Mouse (Mus musculus): ENCODE data around the gene R3hdm2. TPM values are rescaled to one million over a fixed set of nuclear protein-coding genes. Genes with fewer than 3 reads are reported as not detected.

Gene R3hdm2
- polyA plus RNA-seq, 1 experiment from 2014 or later, result 33.3 TPM

GRCm38 (mm10) chr10:127527481-127527880, 147.4 kb downstream of the R3hdm2 start:
- H3K36me3 ChIP-seq, result no peaks in the 10 kb centered on the region
- 2% methylated on average over 17 of the region's 17 CpGs for WGBS
- H3K27ac ChIP-seq (replicated peaks), result peak overlapping the region; percentile 92
- H3K9ac ChIP-seq, result peak overlapping the region; percentile 86
- H3K27me3 ChIP-seq, result peaks cover 79% of the 10 kb centered on the region
- no peaks in the 10 kb centered on the region for H3K9me3 ChIP-seq
- H3K4me2 ChIP-seq, result peak overlapping the region; percentile 81
- H3K4me3 ChIP-seq, result peak overlapping the region; percentile 69
- peaks cover 83% of the 10 kb centered on the region for H3K4me1 ChIP-seq (replicated peaks)
- ATAC-seq (ENCODE audit: low read depth), result peak; percentile 32

- H3K9me3 ChIP-seq, result no peaks in the 10 kb centered on the region
- H3K36me3 ChIP-seq, result no peaks in the 10 kb centered on the region
- H3K9ac ChIP-seq, result peak overlapping the region; percentile 86
- ATAC-seq (ENCODE audit: low read depth), result peak; percentile 15; the same call in 1 of the 2 replicates
- peak overlapping the region; percentile 92 for H3K27ac ChIP-seq (replicated peaks)
- H3K4me2 ChIP-seq, result peak overlapping the region; percentile 81
- H3K4me3 ChIP-seq, result peak overlapping the region; percentile 69
- peaks cover 100% of the 10 kb centered on the region for H3K4me1 ChIP-seq (replicated peaks)
- peaks cover 91% of the 10 kb centered on the region for H3K27me3 ChIP-seq
- under 1% methylated on average over 21 of the region's 25 CpGs for WGBS
Measured at GRCm38 (mm10) chr10:127530945-127531344, 150.8 kb downstream of the R3hdm2 start.

- Histone ChIP-seq H3K4me3 (peak overlapping the region; percentile 69), H3K27me3 (peaks cover 87% of the 10 kb centered on the region), H3K9me3 (no peaks in the 10 kb centered on the region), H3K36me3 (no peaks in the 10 kb centered on the region), H3K27ac (replicated peaks) (peak overlapping the region; percentile 92), H3K4me2 (peak overlapping the region; percentile 81), H3K9ac (peak overlapping the region; percentile 86), H3K4me1 (replicated peaks) (peaks cover 100% of the 10 kb centered on the region)
- 0% methylated on average over 4 of the region's 4 CpGs for WGBS
- no peak for ATAC-seq (ENCODE audit: low read depth)
Measured at GRCm38 (mm10) chr10:127531548-127531947, 151.4 kb downstream of the R3hdm2 start.

- Histone ChIP-seq H3K9ac (peak within 1 kb of the TSS; percentile 86), H3K4me3 (peak within 1 kb of the TSS; percentile 69), H3K4me1 (replicated peaks) (peaks cover 85% of the 10 kb centered on the region), H3K27ac (replicated peaks) (peak within 1 kb of the TSS; percentile 92), H3K36me3 (peaks cover 12% of the 10 kb centered on the region), H3K27me3 (peaks cover 61% of the 10 kb centered on the region), H3K4me2 (peak within 1 kb of the TSS; percentile 81), H3K9me3 (no peaks in the 10 kb centered on the region)
- under 1% methylated on average over 42 of the region's 78 CpGs for WGBS
- ATAC-seq (ENCODE audit: low read depth), result peak; percentile 17; the same call in 1 of the 2 replicates
Measured at GRCm38 (mm10) chr10:127534036-127534928, 154.2 kb downstream of the R3hdm2 start, which contains the start of gene Nxph4. Gene Nxph4 (minus strand): TSS chr10:127534559.

- H3K4me1 ChIP-seq (replicated peaks), result peaks cover 78% of the 10 kb centered on the region
- H3K4me2 ChIP-seq, result peak overlapping the region; percentile 81
- ATAC-seq (ENCODE audit: low read depth), result 0 out of 2 replicates have a peak, but pooled peaks have one; percentile 1
- H3K27ac ChIP-seq (replicated peaks), result peak overlapping the region; percentile 92
- no peaks in the 10 kb centered on the region for H3K9me3 ChIP-seq
- peaks cover 55% of the 10 kb centered on the region for H3K27me3 ChIP-seq
- H3K4me3 ChIP-seq, result peak overlapping the region; percentile 69
- H3K9ac ChIP-seq, result peak overlapping the region; percentile 86
- H3K36me3 ChIP-seq, result peaks cover 19% of the 10 kb centered on the region
- WGBS, result under 1% methylated on average over 29 of the region's 30 CpGs
Measured at GRCm38 (mm10) chr10:127534929-127535384, 154.8 kb downstream of the R3hdm2 start.

- ATAC-seq (ENCODE audit: low read depth), result peak; percentile 11
- H3K27ac ChIP-seq (replicated peaks), result peak overlapping the region; percentile 92
- H3K4me1 ChIP-seq (replicated peaks), result peaks cover 60% of the 10 kb centered on the region
- no peaks in the 10 kb centered on the region for H3K9me3 ChIP-seq
- no peak overlapping the region for H3K4me3 ChIP-seq
- H3K4me2 ChIP-seq, result peak overlapping the region; percentile 10; the same call in 1 of the 2 replicates
- WGBS, result 12% methylated on average over 8 of the region's 8 CpGs
- H3K36me3 ChIP-seq, result peaks cover 37% of the 10 kb centered on the region
- 0 out of 2 replicates have a peak overlapping the region, but pooled peaks have one; percentile 35 for H3K9ac ChIP-seq
- peaks cover 40% of the 10 kb centered on the region for H3K27me3 ChIP-seq
Measured at GRCm38 (mm10) chr10:127536586-127537314, 156.6 kb downstream of the R3hdm2 start.

GRCm38 (mm10) chr10:127537854-127538583, 157.9 kb downstream of the R3hdm2 start:
- Histone ChIP-seq H3K9ac (peak overlapping the region; percentile 26; the same call in 1 of the 2 replicates), H3K9me3 (no peaks in the 10 kb centered on the region), H3K27ac (replicated peaks) (peak overlapping the region; percentile 92), H3K4me1 (replicated peaks) (peaks cover 58% of the 10 kb centered on the region), H3K4me3 (no peak overlapping the region), H3K27me3 (peaks cover 29% of the 10 kb centered on the region), H3K36me3 (peaks cover 49% of the 10 kb centered on the region), H3K4me2 (no peak overlapping the region)
- WGBS, result 24% methylated on average over 7 of the region's 7 CpGs
- ATAC-seq (ENCODE audit: low read depth), result 0 out of 2 replicates have a peak, but pooled peaks have one; percentile 6

GRCm38 (mm10) chr10:127541510-127541909, 161.4 kb downstream of the R3hdm2 start:
- peaks cover 84% of the 10 kb centered on the region for H3K36me3 ChIP-seq

GRCm38 (mm10) chr10:127542084-127542483, 162.0 kb downstream of the R3hdm2 start:
- H3K4me1 ChIP-seq (replicated peaks), result peaks cover 18% of the 10 kb centered on the region
- ATAC-seq (ENCODE audit: low read depth), result no peak
- no peak overlapping the region for H3K9ac ChIP-seq
- WGBS, result 78% methylated on average over 13 of the region's 13 CpGs
- no peaks in the 10 kb centered on the region for H3K9me3 ChIP-seq
- H3K27ac ChIP-seq (replicated peaks), result peak overlapping the region; percentile 62
- H3K4me3 ChIP-seq, result no peak overlapping the region
- H3K4me2 ChIP-seq, result no peak overlapping the region
- H3K36me3 ChIP-seq, result peaks cover 90% of the 10 kb centered on the region
- no peaks in the 10 kb centered on the region for H3K27me3 ChIP-seq

More at GRCm38 (mm10) chr10:127541510-127541909, 161.4 kb downstream of the R3hdm2 start:
- no peak for ATAC-seq (ENCODE audit: low read depth)
- Histone ChIP-seq H3K27me3 (no peaks in the 10 kb centered on the region), H3K27ac (replicated peaks) (no peak overlapping the region), H3K4me1 (replicated peaks) (peaks cover 23% of the 10 kb centered on the region), H3K9ac (no peak overlapping the region), H3K4me2 (no peak overlapping the region), H3K4me3 (no peak overlapping the region), H3K9me3 (no peaks in the 10 kb centered on the region)
- 94% methylated on average over 8 of the region's 8 CpGs for WGBS

- 33% methylated on average over 6 of the region's 6 CpGs for WGBS
- peaks cover 96% of the 10 kb centered on the region for H3K36me3 ChIP-seq
- ATAC-seq (ENCODE audit: low read depth), result no peak
- H3K27me3 ChIP-seq, result no peaks in the 10 kb centered on the region
- H3K4me2 ChIP-seq, result no peak overlapping the region
- H3K4me3 ChIP-seq, result no peak overlapping the region
- H3K9ac ChIP-seq, result no peak overlapping the region
- no peaks in the 10 kb centered on the region for H3K9me3 ChIP-seq
- H3K27ac ChIP-seq (replicated peaks), result peak overlapping the region; percentile 62
- H3K4me1 ChIP-seq (replicated peaks), result peaks cover 12% of the 10 kb centered on the region
Measured at GRCm38 (mm10) chr10:127542720-127543119, 162.6 kb downstream of the R3hdm2 start.

- H3K4me3 ChIP-seq, result no peak overlapping the region
- ATAC-seq (ENCODE audit: low read depth), result no peak
- peaks cover 100% of the 10 kb centered on the region for H3K36me3 ChIP-seq
- H3K9ac ChIP-seq, result no peak overlapping the region
- WGBS, result 66% methylated on average over 3 of the region's 3 CpGs
- H3K27me3 ChIP-seq, result no peaks in the 10 kb centered on the region
- H3K4me2 ChIP-seq, result no peak overlapping the region
- H3K4me1 ChIP-seq (replicated peaks), result peaks cover 11% of the 10 kb centered on the region
- H3K9me3 ChIP-seq, result no peaks in the 10 kb centered on the region
- no peak overlapping the region for H3K27ac ChIP-seq (replicated peaks)
Measured at GRCm38 (mm10) chr10:127543916-127544315, 163.8 kb downstream of the R3hdm2 start.
